Mouse (Mus musculus) adrenal gland, postnatal 4 days (tissue): ENCODE measurements at regions not wholly inside any gene's neighbourhood (a gene's known extent, or its start where the extent isn't known, plus 50 kb on each side); places are given as distances from the start of the nearest gene placed in this dataset.
"Not testable (repeated sequence)": the region's sequence is repeated elsewhere in the genome, so short reads cannot be mapped to it uniquely, and the experiment has no call there.

Source experiments
- DNase-seq, 2 experiments: peaks; one replicate each; pipeline ENCODE4 v3.0.0; 2021 to 2022; ENCODE audit warnings: low spot score in 2 of 2, mixed read lengths in 2 of 2

- no peak for DNase-seq
These were observed 159.8 kb upstream of the Trpc7 start for GRCm38 (mm10) chr13:57055409-57056195.

- DNase-seq, result no peak
These were observed 157.6 kb upstream of the Trpc7 start for GRCm38 (mm10) chr13:57053361-57053760.

GRCm38 (mm10) chr13:57046130-57046529 lies 150.3 kb upstream of the Trpc7 start:
- DNase-seq, result not testable (repeated sequence)

GRCm38 (mm10) chr13:57044455-57044854 lies 148.7 kb upstream of the Trpc7 start:
- DNase-seq, result no peak

GRCm38 (mm10) chr13:57043316-57043974 lies 147.7 kb upstream of the Trpc7 start:
- no peak for DNase-seq

- no peak for DNase-seq
These were observed 146.7 kb upstream of the Trpc7 start for GRCm38 (mm10) chr13:57042514-57042913.

GRCm38 (mm10) chr13:57032871-57033270 lies 137.1 kb upstream of the Trpc7 start:
- DNase-seq, result no peak

- no peak for DNase-seq
These were observed 122.0 kb upstream of the Trpc7 start for GRCm38 (mm10) chr13:57017553-57018341.

GRCm38 (mm10) chr13:57016465-57017272 lies 120.9 kb upstream of the Trpc7 start:
- no peak for DNase-seq

- not testable (repeated sequence) for DNase-seq
These were observed 111.4 kb upstream of the Trpc7 start for GRCm38 (mm10) chr13:57007236-57007635.

- DNase-seq, result no peak
These were observed 107.9 kb upstream of the Trpc7 start for GRCm38 (mm10) chr13:57003565-57004132.

- no peak for DNase-seq
These were observed 96.2 kb upstream of the Trpc7 start for GRCm38 (mm10) chr13:56992022-56992421.

- DNase-seq, result no peak
These were observed 78.3 kb upstream of the Trpc7 start for GRCm38 (mm10) chr13:56974063-56974462.

GRCm38 (mm10) chr13:56955358-56955757 lies 59.6 kb upstream of the Trpc7 start:
- no peak for DNase-seq

- no peak for DNase-seq
These were observed 52.3 kb upstream of the Trpc7 start for GRCm38 (mm10) chr13:56948086-56948485.

- no peak for DNase-seq
These were observed 51.5 kb upstream of the Trpc7 start for GRCm38 (mm10) chr13:56947266-56947665.
